Mouse (Mus musculus): ENCODE data around the gene Rnf11. TPM values are rescaled to one million over a fixed set of nuclear protein-coding genes. Genes with fewer than 3 reads are reported as not detected.

Gene Rnf11
- 62.2 and 63.9 TPM in 2 replicates for polyA plus RNA-seq (2016; fragmentation: Nextera tagmentation; extraction: Ambion mirVana)

DNA sequence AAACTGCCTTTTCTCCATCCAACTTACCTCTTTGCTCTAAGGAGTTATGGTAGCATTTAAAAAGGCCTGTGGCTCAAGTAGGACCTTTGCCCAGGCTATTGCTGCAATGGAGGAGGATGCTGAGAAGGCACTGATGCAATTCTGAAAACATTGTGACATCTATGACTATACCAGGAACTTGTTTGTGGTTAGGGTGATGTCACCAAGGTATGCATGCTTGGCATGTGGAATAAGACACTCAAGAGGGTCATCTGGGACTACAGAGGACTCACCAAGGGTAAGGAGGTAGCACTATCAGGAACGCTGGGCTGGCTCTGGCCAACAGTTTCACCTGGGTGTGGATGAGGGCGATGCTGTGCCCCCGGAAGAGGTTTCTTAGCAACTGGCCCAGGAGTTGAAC, at the start of gene Rnf11:
Gene Rnf11, minus strand, starts transcription at position 108 of the 400 bp plus-strand sequence.
- Histone ChIP-seq H3K9ac (no peak within 1 kb of the TSS), H3K4me3 (no peak within 1 kb of the TSS), H3K27ac (ENCODE audit: poor library complexity, severe bottlenecking) (no peak within 1 kb of the TSS), H3K27me3 (replicated peaks) (no peaks in the 10 kb centered on the region), H3K4me2 (no peak within 1 kb of the TSS), H3K4me1 (replicated peaks) (no peaks in the 10 kb centered on the region), H3K36me3 (no peaks in the 10 kb centered on the region), H3K9me3 (replicated peaks) (no peaks in the 10 kb centered on the region)
- no peak for ATAC-seq (ENCODE audit: insufficient number of reproducible peaks, low FRiP score)
- WGBS: 76% methylated on average over 3 of the region's 3 CpGs

DNA sequence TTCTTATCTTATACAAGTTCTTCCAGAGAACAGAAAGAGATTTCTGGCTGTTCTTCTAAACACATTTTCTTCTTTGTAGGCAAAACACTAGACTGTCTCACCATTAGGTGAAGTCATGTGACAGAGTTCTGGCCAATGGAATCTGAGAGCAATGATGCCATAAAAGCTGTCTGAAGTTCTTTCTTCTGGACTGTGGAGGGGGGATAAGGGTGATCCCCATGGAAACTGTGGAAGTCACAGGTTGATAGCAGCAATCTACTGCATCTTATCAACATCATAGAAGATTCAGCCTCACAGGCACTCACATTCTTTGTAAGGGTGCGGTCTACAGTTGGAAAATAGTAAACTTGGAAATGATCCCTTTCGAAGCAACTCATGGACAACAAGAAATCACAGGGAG, 46.6 kb upstream of the Rnf11 start, which contains the start of gene 4930522H14Rik:
Gene 4930522H14Rik, minus strand, starts transcription at position 187 of the 400 bp plus-strand sequence.
- H3K27me3 ChIP-seq (replicated peaks): no peaks in the 10 kb centered on the region
- no peaks in the 10 kb centered on the region for H3K4me1 ChIP-seq (replicated peaks)
- H3K4me3 ChIP-seq: no peak within 1 kb of the TSS
- no peak within 1 kb of the TSS for H3K9ac ChIP-seq
- no peaks in the 10 kb centered on the region for H3K36me3 ChIP-seq
- H3K27ac ChIP-seq (ENCODE audit: poor library complexity, severe bottlenecking): no peak within 1 kb of the TSS
- whole genome bisulfite sequencing: 93% methylated on average over 2 of the region's 2 CpGs
- no peak for ATAC-seq (ENCODE audit: insufficient number of reproducible peaks, low FRiP score)
- no peaks in the 10 kb centered on the region for H3K9me3 ChIP-seq (replicated peaks)
- no peak within 1 kb of the TSS for H3K4me2 ChIP-seq

DNA sequence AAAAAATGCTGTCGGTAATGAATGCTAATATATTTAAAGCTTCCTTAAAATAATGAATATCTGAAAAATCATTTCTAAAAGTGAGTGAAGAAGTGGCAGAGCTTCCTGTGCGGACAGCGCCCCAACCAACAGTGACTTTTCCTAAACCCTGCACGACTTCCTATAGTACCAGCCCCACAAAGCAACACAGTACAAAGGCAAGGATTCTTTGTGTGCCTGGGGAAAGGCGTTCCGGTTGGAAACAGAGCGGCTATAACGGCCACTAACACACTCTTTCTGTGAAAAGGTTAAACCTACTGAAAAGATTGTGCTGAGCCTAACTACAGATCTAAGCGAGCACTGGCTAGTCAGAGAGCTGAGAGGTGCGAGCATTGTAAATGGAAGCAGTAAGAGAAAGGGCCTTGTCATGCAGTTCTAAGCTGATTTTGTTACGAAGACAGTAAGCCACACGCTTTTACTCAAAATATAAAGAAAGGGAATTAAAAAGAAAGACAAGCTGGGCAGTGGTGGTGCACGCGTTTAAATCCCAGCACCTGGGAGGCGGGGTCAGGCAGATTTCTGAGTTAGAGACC, 45.8 kb upstream of the Rnf11 start:
- no peak overlapping the region for H3K9ac ChIP-seq
- no peaks in the 10 kb centered on the region for H3K9me3 ChIP-seq (replicated peaks)
- H3K27me3 ChIP-seq (replicated peaks): no peaks in the 10 kb centered on the region
- H3K4me2 ChIP-seq: no peak overlapping the region
- H3K4me3 ChIP-seq: no peak overlapping the region
- H3K36me3 ChIP-seq: no peaks in the 10 kb centered on the region
- no peak overlapping the region for H3K27ac ChIP-seq (ENCODE audit: poor library complexity, severe bottlenecking)
- no peak for ATAC-seq (ENCODE audit: insufficient number of reproducible peaks, low FRiP score)
- WGBS: 73% methylated on average over 15 of the region's 15 CpGs
- no peaks in the 10 kb centered on the region for H3K4me1 ChIP-seq (replicated peaks)

DNA sequence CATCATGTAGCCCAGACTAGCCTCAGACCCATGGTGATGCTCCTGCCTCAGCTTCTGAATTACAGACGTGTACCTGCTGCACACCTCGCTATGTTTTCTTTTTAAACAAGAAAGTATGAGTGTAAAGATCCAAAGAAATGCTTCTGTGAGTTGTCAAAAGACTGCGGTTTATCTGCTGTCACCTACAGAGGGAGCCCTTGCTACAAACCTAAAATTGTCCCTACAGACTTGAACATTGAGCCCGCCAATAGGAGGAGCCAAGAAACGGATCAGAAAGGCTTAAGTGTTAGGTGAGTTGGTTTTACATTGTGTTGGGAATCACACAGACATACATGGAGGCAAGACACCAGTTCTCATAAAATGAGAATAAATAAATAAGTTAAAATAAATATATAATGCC, 20.4 kb upstream of the Rnf11 start:
- ATAC-seq (ENCODE audit: insufficient number of reproducible peaks, low FRiP score): no peak
- 5% methylated on average over 5 of the region's 5 CpGs for WGBS

GRCm38 (mm10) chr4:109498476-109498875, 13.9 kb upstream of the Rnf11 start:
- no peak overlapping the region for H3K27ac ChIP-seq (ENCODE audit: poor library complexity, severe bottlenecking)
- no peaks in the 10 kb centered on the region for H3K9me3 ChIP-seq (replicated peaks)
- no peak overlapping the region for H3K4me2 ChIP-seq
- no peaks in the 10 kb centered on the region for H3K36me3 ChIP-seq
- 68% methylated on average over 11 of the region's 11 CpGs for WGBS
- no peaks in the 10 kb centered on the region for H3K27me3 ChIP-seq (replicated peaks)
- no peak overlapping the region for H3K9ac ChIP-seq
- H3K4me3 ChIP-seq: no peak overlapping the region
- ATAC-seq (ENCODE audit: insufficient number of reproducible peaks, low FRiP score): no peak
- no peaks in the 10 kb centered on the region for H3K4me1 ChIP-seq (replicated peaks)

More for the DNA sequence above, 20.4 kb upstream of the Rnf11 start:
- H3K4me3 ChIP-seq: no peak overlapping the region
- H3K27ac ChIP-seq (ENCODE audit: poor library complexity, severe bottlenecking): no peak overlapping the region
- H3K4me2 ChIP-seq: no peak overlapping the region
- no peaks in the 10 kb centered on the region for H3K27me3 ChIP-seq (replicated peaks)
- H3K9me3 ChIP-seq (replicated peaks): no peaks in the 10 kb centered on the region
- H3K4me1 ChIP-seq (replicated peaks): no peaks in the 10 kb centered on the region
- H3K36me3 ChIP-seq: no peaks in the 10 kb centered on the region
- no peak overlapping the region for H3K9ac ChIP-seq

GRCm38 (mm10) chr4:109493581-109493980, 9.1 kb upstream of the Rnf11 start:
- Histone ChIP-seq H3K27ac (ENCODE audit: poor library complexity, severe bottlenecking) (no peak overlapping the region), H3K27me3 (replicated peaks) (no peaks in the 10 kb centered on the region), H3K4me1 (replicated peaks) (no peaks in the 10 kb centered on the region), H3K4me2 (no peak overlapping the region), H3K9me3 (replicated peaks) (no peaks in the 10 kb centered on the region), H3K9ac (no peak overlapping the region), H3K36me3 (no peaks in the 10 kb centered on the region), H3K4me3 (no peak overlapping the region)
- ATAC-seq (ENCODE audit: insufficient number of reproducible peaks, low FRiP score): no peak

GRCm38 (mm10) chr4:109488812-109489211, 4.3 kb upstream of the Rnf11 start:
- Histone ChIP-seq H3K36me3 (no peaks in the 10 kb centered on the region), H3K27ac (ENCODE audit: poor library complexity, severe bottlenecking) (no peak overlapping the region), H3K9me3 (replicated peaks) (no peaks in the 10 kb centered on the region), H3K27me3 (replicated peaks) (no peaks in the 10 kb centered on the region), H3K4me2 (no peak overlapping the region), H3K9ac (no peak overlapping the region), H3K4me3 (no peak overlapping the region), H3K4me1 (replicated peaks) (no peaks in the 10 kb centered on the region)
- 44% methylated on average over 1 of the region's 1 CpGs for WGBS
- ATAC-seq (ENCODE audit: insufficient number of reproducible peaks, low FRiP score): no peak

GRCm38 (mm10) chr4:109482701-109483100, 1.8 kb downstream of the Rnf11 start:
- Histone ChIP-seq H3K4me3 (no peak overlapping the region), H3K9ac (no peak overlapping the region), H3K27me3 (replicated peaks) (no peaks in the 10 kb centered on the region), H3K4me2 (no peak overlapping the region), H3K4me1 (replicated peaks) (no peaks in the 10 kb centered on the region), H3K27ac (ENCODE audit: poor library complexity, severe bottlenecking) (no peak overlapping the region), H3K9me3 (replicated peaks) (no peaks in the 10 kb centered on the region), H3K36me3 (no peaks in the 10 kb centered on the region)
- WGBS: 93% methylated on average over 1 of the region's 1 CpGs
- no peak for ATAC-seq (ENCODE audit: insufficient number of reproducible peaks, low FRiP score)

GRCm38 (mm10) chr4:109481424-109481823, 3.1 kb downstream of the Rnf11 start:
- ATAC-seq (ENCODE audit: insufficient number of reproducible peaks, low FRiP score): no peak
- no peaks in the 10 kb centered on the region for H3K9me3 ChIP-seq (replicated peaks)
- no peak overlapping the region for H3K4me3 ChIP-seq
- H3K4me1 ChIP-seq (replicated peaks): no peaks in the 10 kb centered on the region
- H3K9ac ChIP-seq: no peak overlapping the region
- 72% methylated on average over 2 of the region's 2 CpGs for WGBS
- no peak overlapping the region for H3K27ac ChIP-seq (ENCODE audit: poor library complexity, severe bottlenecking)
- H3K4me2 ChIP-seq: no peak overlapping the region
- no peaks in the 10 kb centered on the region for H3K27me3 ChIP-seq (replicated peaks)
- H3K36me3 ChIP-seq: no peaks in the 10 kb centered on the region

DNA sequence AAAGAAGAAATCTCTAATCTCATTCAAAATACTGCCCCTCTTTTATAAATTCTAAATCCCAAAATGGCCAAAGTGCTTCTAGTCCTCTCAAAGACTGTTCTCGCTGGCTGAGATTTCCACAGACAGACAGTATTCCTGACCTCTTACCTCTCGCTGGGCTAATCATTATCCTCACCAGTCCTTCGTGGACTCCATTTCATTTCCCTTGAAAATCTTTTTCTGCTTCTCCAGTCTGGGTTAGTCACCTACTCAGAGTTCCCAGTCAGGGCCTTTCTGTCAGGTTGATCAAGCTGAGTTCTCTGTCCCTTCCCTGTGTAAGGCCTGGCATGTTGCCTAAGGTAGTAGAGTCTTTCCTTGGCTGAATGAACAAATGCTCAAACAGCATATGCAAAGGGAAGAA, 7.1 kb downstream of the Rnf11 start:
- no peaks in the 10 kb centered on the region for H3K9me3 ChIP-seq (replicated peaks)
- H3K27ac ChIP-seq (ENCODE audit: poor library complexity, severe bottlenecking): no peak overlapping the region
- H3K9ac ChIP-seq: no peak overlapping the region
- H3K4me3 ChIP-seq: no peak overlapping the region
- H3K36me3 ChIP-seq: peaks cover 4% of the 10 kb centered on the region
- H3K27me3 ChIP-seq (replicated peaks): no peaks in the 10 kb centered on the region
- WGBS: 91% methylated on average over 3 of the region's 3 CpGs
- ATAC-seq (ENCODE audit: insufficient number of reproducible peaks, low FRiP score): no peak
- peaks cover 5% of the 10 kb centered on the region for H3K4me1 ChIP-seq (replicated peaks)
- no peak overlapping the region for H3K4me2 ChIP-seq

DNA sequence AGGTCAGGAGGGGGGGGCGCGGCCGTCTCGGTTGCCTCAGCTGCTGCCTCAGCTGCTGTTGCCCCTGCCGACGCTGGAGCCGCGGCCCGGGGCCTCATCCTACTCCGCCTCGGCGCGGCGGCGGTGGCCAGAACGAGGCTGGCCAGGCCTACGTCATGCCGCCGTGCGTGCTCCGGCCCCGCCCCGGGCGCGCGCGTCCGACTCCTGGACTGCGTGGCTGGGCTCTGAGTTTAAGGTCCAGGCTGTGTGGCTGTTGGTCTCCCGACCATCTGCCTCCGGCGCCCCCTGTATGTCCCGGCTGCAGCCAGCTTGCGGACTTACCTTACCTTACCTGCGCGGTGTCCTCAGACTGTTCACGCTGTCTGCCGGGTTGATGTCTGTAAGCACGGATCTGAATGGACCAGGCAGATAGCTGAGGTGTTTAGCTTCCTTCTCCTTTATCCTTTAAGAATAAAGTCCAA, 7.9 kb downstream of the Rnf11 start:
- H3K36me3 ChIP-seq: peaks cover 10% of the 10 kb centered on the region
- H3K4me2 ChIP-seq: peak overlapping the region; percentile 71
- peak overlapping the region; percentile 100 for H3K4me3 ChIP-seq
- under 1% methylated on average over 39 of the region's 39 CpGs for WGBS
- no peaks in the 10 kb centered on the region for H3K9me3 ChIP-seq (replicated peaks)
- peak overlapping the region; percentile 100 for H3K9ac ChIP-seq
- peak overlapping the region; percentile 99 for H3K27ac ChIP-seq (ENCODE audit: poor library complexity, severe bottlenecking)
- H3K4me1 ChIP-seq (replicated peaks): peaks cover 10% of the 10 kb centered on the region
- ATAC-seq (ENCODE audit: insufficient number of reproducible peaks, low FRiP score): peak; percentile 98
- no peaks in the 10 kb centered on the region for H3K27me3 ChIP-seq (replicated peaks)
